Mouse (Mus musculus) liver, postnatal 0 days (tissue): ENCODE data around the gene Rgl2.

Experiments
- CTCF ChIP-seq: sonication (generic); IDR thresholded peaks from 2 replicates; pipeline ENCODE4 v1.5.1; 2016; ENCODE audit warnings: antibody characterized with exemption, low read depth
- EP300 ChIP-seq: IDR thresholded peaks from 2 replicates; pipeline ENCODE4 v1.6.1; 2016; ENCODE audit warnings: antibody characterized with exemption, low read depth, mild to moderate bottlenecking

- TF ChIP-seq CTCF (no peak), EP300 (no peak)
These were observed 19.7 kb downstream of the Rgl2 start for GRCm38 (mm10) chr17:33948905-33949537.
